Mouse (Mus musculus) adrenal gland, postnatal 25 days (tissue): Measurements from ENCODE around the gene Phactr2. TPM values are rescaled to one million over a fixed set of nuclear protein-coding genes. Genes with fewer than 3 reads are reported as not detected.

Experiments
- total RNA-seq: library from RNA; stranded (reverse); gene quantifications from 2 replicates; pipeline ENCODE4 v1.2.3, GENCODE M21; 2021

The Phactr2 gene
- total RNA-seq, 1 experiment from 2014 or later = 30.6 TPM

Other genes starting within 250 kb of the Phactr2 start
- 14.8 and 19.4 TPM in 2 replicates for gene Fuca2, start 25.1 kb upstream of the Phactr2 start, total RNA-seq
- 3.6 and 3.7 TPM in 2 replicates for gene Adat2, start 78.5 kb upstream of the Phactr2 start, total RNA-seq
- 29.9 and 32.9 TPM in 2 replicates for gene Pex3, start 78.7 kb upstream of the Phactr2 start, total RNA-seq